Comparison of ENCODE assay signal across 9 mouse cellular contexts in the genomic region with DNA sequence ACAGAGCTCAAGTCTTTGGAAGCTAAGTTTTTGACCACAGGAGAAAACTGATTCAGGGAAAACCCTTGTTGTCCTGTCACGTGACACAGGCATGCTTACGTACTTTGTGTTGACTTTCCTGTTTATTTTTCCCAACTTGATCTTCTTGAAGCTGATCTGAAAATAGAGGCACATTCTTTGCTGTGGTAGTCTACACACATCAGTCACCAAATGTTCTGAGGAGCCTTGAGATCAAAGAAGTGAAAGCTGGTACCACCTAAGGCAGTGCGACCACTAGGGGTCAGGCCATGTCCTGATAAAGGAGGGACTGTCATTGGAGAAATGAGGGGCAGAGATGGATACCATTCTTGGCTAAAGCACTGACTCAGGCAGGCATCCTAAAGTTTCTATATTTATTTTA. TPM values are rescaled to one million over a fixed set of nuclear protein-coding genes. Genes with fewer than 3 reads are reported as not detected.
DNase-seq lines count a peak whose midpoint lies in the region; ATAC-seq and TF ChIP-seq lines count a peak whose summit lies in the region.
"Had no signal": no experiment of that assay in that cellular context is flagged by ENCODE, and none has a peak within 500 bp of the region (broad histone marks: within the 10 kb centered on the region; RNA-seq: fewer than 3 reads in every experiment).

No protein-coding gene starts in this region.

- H3K9ac ChIP-seq in intestine, postnatal 0 days (ENCODE audit: low read depth, low read length), result no peak overlapping the region
- no peak overlapping the region for H3K9ac ChIP-seq in intestine, embryonic 15.5 days
- H3K9ac ChIP-seq in limb, embryonic 14.5 days (ENCODE audit: low read depth, low read length, severe bottlenecking), result no peak overlapping the region
- H3K9ac ChIP-seq: embryonic facial prominence, embryonic 12.5 days had no signal

- H3K27ac ChIP-seq in intestine, postnatal 0 days (ENCODE audit: low read depth, low read length), result no peak overlapping the region
- no peak overlapping the region for H3K27ac ChIP-seq in intestine, embryonic 15.5 days
- no peak overlapping the region for H3K27ac ChIP-seq in bone marrow, adult 2 months (ENCODE audit: control insufficient read depth, insufficient read depth, low read depth, low read length, poor library complexity)
- H3K27ac ChIP-seq in embryonic fibroblast, embryonic 13.5 days (ENCODE audit: insufficient read depth, low read length), result no peak overlapping the region
- no peak overlapping the region for H3K27ac ChIP-seq in limb, embryonic 14.5 days (replicated peaks; ENCODE audit: low read depth, low read length)
- H3K27ac ChIP-seq: embryonic facial prominence, embryonic 12.5 days had no signal

- no peaks in the 10 kb centered on the region for H3K36me3 ChIP-seq in intestine, postnatal 0 days (ENCODE audit: control insufficient read depth, insufficient read depth)
- H3K36me3 ChIP-seq in intestine, embryonic 15.5 days, result no peaks in the 10 kb centered on the region
- no peaks in the 10 kb centered on the region for H3K36me3 ChIP-seq in E14TG2a.4 (ENCODE audit: insufficient read depth, low read length)
- no peaks in the 10 kb centered on the region for H3K36me3 ChIP-seq in limb, embryonic 14.5 days (ENCODE audit: control insufficient read depth, insufficient read depth, low read length)
- H3K36me3 ChIP-seq: embryonic facial prominence, embryonic 12.5 days had no signal

- no peaks in the 10 kb centered on the region for H3K4me1 ChIP-seq in intestine, postnatal 0 days (replicated peaks; ENCODE audit: control insufficient read depth, insufficient read depth, low read length)
- no peaks in the 10 kb centered on the region for H3K4me1 ChIP-seq in intestine, embryonic 15.5 days (replicated peaks)
- H3K4me1 ChIP-seq in E14TG2a.4 (replicated peaks; ENCODE audit: low read depth, low read length), result no peaks in the 10 kb centered on the region
- H3K4me1 ChIP-seq in bone marrow, adult 2 months (ENCODE audit: control insufficient read depth, insufficient read depth, low read length), result no peaks in the 10 kb centered on the region
- peaks cover 8% of the 10 kb centered on the region; the same call in 1 of the 2 replicates for H3K4me1 ChIP-seq in embryonic fibroblast, embryonic 13.5 days (ENCODE audit: control insufficient read depth, insufficient read depth, low read length)
- peaks cover 6% of the 10 kb centered on the region; the same call in 1 of the 2 replicates for H3K4me1 ChIP-seq in limb, embryonic 14.5 days (ENCODE audit: control insufficient read depth, insufficient read depth, low read length)
- H3K4me1 ChIP-seq: embryonic facial prominence, embryonic 12.5 days had no signal

- peak; percentile 36 for DNase-seq in limb, embryonic 14.5 days (ENCODE audit: low spot score)
- peak; percentile 37 to 58 for DNase-seq in right cerebral cortex, postnatal 10 days (ENCODE audit: low spot score in 2 of 2)
- no peak for DNase-seq in Muller cell, postnatal 12 days (ENCODE audit: inconsistent ontology term)

- no peak overlapping the region for H3K4me2 ChIP-seq in intestine, postnatal 0 days (replicated peaks; ENCODE audit: low read depth)
- no peak overlapping the region for H3K4me2 ChIP-seq in intestine, embryonic 15.5 days (replicated peaks)
- no peak overlapping the region for H3K4me2 ChIP-seq in limb, embryonic 14.5 days (replicated peaks; ENCODE audit: low read depth, low read length, severe bottlenecking)
- H3K4me2 ChIP-seq: embryonic facial prominence, embryonic 12.5 days had no signal

- no peak for TF ChIP-seq POLR2A in bone marrow, adult 2 months (IDR thresholded peaks at IDR 0.05; ENCODE audit: borderline replicate concordance, control insufficient read depth, low read depth, low read length)
- no peak for TF ChIP-seq POLR2A in embryonic fibroblast, embryonic 13.5 days (IDR thresholded peaks at IDR 0.05; ENCODE audit: low read depth, low read length)
- no peak for TF ChIP-seq POLR2A in limb, embryonic 14.5 days (IDR thresholded peaks at IDR 0.05; ENCODE audit: borderline replicate concordance, extremely low read depth, insufficient read depth, insufficient read length)

- H3K9me3 ChIP-seq in intestine, postnatal 0 days (ENCODE audit: control insufficient read depth), result no peaks in the 10 kb centered on the region
- no peaks in the 10 kb centered on the region for H3K9me3 ChIP-seq in intestine, embryonic 15.5 days
- no peaks in the 10 kb centered on the region for H3K9me3 ChIP-seq in E14TG2a.4 (ENCODE audit: low read length)
- H3K9me3 ChIP-seq in limb, embryonic 14.5 days (ENCODE audit: control insufficient read depth, low read length), result no peaks in the 10 kb centered on the region
- H3K9me3 ChIP-seq: embryonic facial prominence, embryonic 12.5 days had no signal

- WGBS in intestine, postnatal 0 days, result 56% methylated on average over 3 of the region's 3 CpGs
- WGBS in intestine, embryonic 15.5 days, result 56% methylated on average over 3 of the region's 3 CpGs
- WGBS in bone marrow, adult 2 months, result 57% methylated on average over 3 of the region's 3 CpGs
- 51% methylated on average over 3 of the region's 3 CpGs for WGBS in limb, embryonic 14.5 days

- no peak overlapping the region for H3K4me3 ChIP-seq in intestine, postnatal 0 days (ENCODE audit: low read depth, low read length)
- no peak overlapping the region for H3K4me3 ChIP-seq in intestine, embryonic 15.5 days (replicated peaks)
- H3K4me3 ChIP-seq in E14TG2a.4 (replicated peaks; ENCODE audit: low read length), result no peak overlapping the region
- no peak overlapping the region for H3K4me3 ChIP-seq in bone marrow, adult 2 months (replicated peaks; ENCODE audit: control insufficient read depth, low read depth, low read length)
- H3K4me3 ChIP-seq in embryonic fibroblast, embryonic 13.5 days (ENCODE audit: insufficient read depth, low read length), result no peak overlapping the region
- no peak overlapping the region for H3K4me3 ChIP-seq in limb, embryonic 14.5 days (replicated peaks; ENCODE audit: low read length)
- H3K4me3 ChIP-seq: embryonic facial prominence, embryonic 12.5 days had no signal

- peak; percentile 64 for TF ChIP-seq CTCF in intestine, postnatal 0 days (IDR thresholded peaks at IDR 0.05; ENCODE audit: low read depth)
- TF ChIP-seq CTCF in E14TG2a.4 (conservative IDR thresholded peaks at IDR 0.05; ENCODE audit: low read length), result peak; percentile 62
- TF ChIP-seq CTCF in bone marrow, adult 2 months (IDR thresholded peaks at IDR 0.05; ENCODE audit: control insufficient read depth, insufficient read depth, low read length), result peak; percentile 47; the same call in 1 of the 2 replicates
- peak; percentile 67; the same call in 1 of the 2 replicates for TF ChIP-seq CTCF in embryonic fibroblast, embryonic 13.5 days (IDR thresholded peaks at IDR 0.05; ENCODE audit: borderline replicate concordance, insufficient read depth, low read length)

- H3K27me3 ChIP-seq in intestine, postnatal 0 days (replicated peaks; ENCODE audit: control insufficient read depth, insufficient read depth, low read length), result no peaks in the 10 kb centered on the region
- no peaks in the 10 kb centered on the region for H3K27me3 ChIP-seq in intestine, embryonic 15.5 days (replicated peaks)
- H3K27me3 ChIP-seq in E14TG2a.4 (ENCODE audit: insufficient read depth, low read length), result peaks cover 6% of the 10 kb centered on the region; the same call in 1 of the 2 replicates
- H3K27me3 ChIP-seq in limb, embryonic 14.5 days (ENCODE audit: control insufficient read depth, insufficient read depth, low read length), result no peaks in the 10 kb centered on the region
- H3K27me3 ChIP-seq: embryonic facial prominence, embryonic 12.5 days had no signal

- no peak for ATAC-seq in intestine, postnatal 0 days
- no peak for ATAC-seq in intestine, embryonic 15.5 days
- ATAC-seq in limb, embryonic 14.5 days (ENCODE audit: low FRiP score, low read depth), result no peak

RNA-seq across cellular contexts. Expression of a gene that starts 34.8 kb away (rescaled TPM):
- 4.6 and 5.3 TPM in 2 replicates for polyA plus RNA-seq in intestine, postnatal 0 days (2015; fragmentation: Nextera tagmentation; extraction: Ambion mirVana)
- 4.7 and 5.7 TPM in 2 replicates for polyA plus RNA-seq in intestine, embryonic 15.5 days (2015; fragmentation: Nextera tagmentation; extraction: Ambion mirVana)
- 1.6 and 3.9 TPM in 2 replicates for polyA plus RNA-seq in bone marrow, adult 2 months (2011; ENCODE audit: insufficient read depth, insufficient read length, low replicate concordance, missing spikeins)
- 13.1 and 20.6 TPM in 2 replicates for polyA plus RNA-seq in embryonic fibroblast, embryonic 13.5 days (2011; ENCODE audit: insufficient read length, low read depth, missing spikeins)
- 12.2 and 16.9 TPM in 2 replicates for polyA plus RNA-seq in limb, embryonic 14.5 days (2012; rRNA removed)
- polyA plus RNA-seq in limb, embryonic 14.5 days (2014; fragmentation: Nextera tagmentation; extraction: Ambion mirVana), result 7.5 and 10.7 TPM in 2 replicates
